7 mouse cellular contexts compared by ENCODE assay signal in the genomic region with DNA sequence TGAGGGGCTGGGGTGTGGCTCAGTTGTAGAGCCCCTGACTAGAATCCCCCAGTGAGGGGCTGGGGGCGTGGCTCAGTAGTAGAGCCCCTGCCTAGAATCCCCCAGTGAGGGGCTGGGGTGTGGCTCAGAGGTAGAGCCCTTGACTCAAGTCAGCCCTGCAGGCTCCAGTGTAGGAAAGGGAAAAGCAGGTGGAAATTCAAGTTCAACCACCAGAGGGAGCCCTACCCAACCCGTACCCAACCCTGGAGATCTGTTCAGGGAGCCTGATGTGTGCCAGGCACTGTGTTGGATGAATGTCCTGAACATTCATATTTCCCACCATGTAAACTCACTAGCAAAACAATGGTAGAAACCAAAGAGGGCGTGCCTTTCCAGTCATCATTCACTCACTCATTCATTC.
DNase-seq lines count a peak whose midpoint lies in the region; TF ChIP-seq lines count a peak whose summit lies in the region.

No protein-coding gene starts in this region.

- intact Hi-C loops in heart, postnatal 10 days (cut with DNase I) = loop anchor here (1.0 kb wide), 1 partner anchor 104 kb away; no protein-coding TSS in a partner anchor

- no peaks in the 10 kb centered on the region for H3K9me3 ChIP-seq in E14TG2a.4 (ENCODE audit: low read length)

- peak; percentile 48 for TF ChIP-seq CTCF in E14TG2a.4 (conservative IDR thresholded peaks at IDR 0.05; ENCODE audit: low read length)

- H3K36me3 ChIP-seq in E14TG2a.4 (ENCODE audit: insufficient read depth, low read length) = no peaks in the 10 kb centered on the region

- peaks cover 32% of the 10 kb centered on the region for H3K4me1 ChIP-seq in E14TG2a.4 (replicated peaks; ENCODE audit: low read depth, low read length)

- no peak overlapping the region for H3K4me3 ChIP-seq in E14TG2a.4 (replicated peaks; ENCODE audit: low read length)

- H3K27me3 ChIP-seq in E14TG2a.4 (ENCODE audit: insufficient read depth, low read length) = peaks cover 18% of the 10 kb centered on the region; the same call in 1 of the 2 replicates

- peak; percentile 73 to 92 for DNase-seq in adrenal gland, adult (ENCODE audit: inconsistent age in 2 of 2, low spot score in 1 of 2)
- DNase-seq in embryo, embryonic 10.5 days (ENCODE audit: low spot score) = peak; percentile 78
- DNase-seq in heart, postnatal 10 days = peak; percentile 77 to 86
- DNase-seq in layer of hippocampus, adult 18-20 months (ENCODE audit: low spot score in 2 of 2) = peak; percentile 61 to 88
- DNase-seq in lung, postnatal 4 days = peak; percentile 48 to 79
- peak; percentile 39 for DNase-seq in right cerebral cortex, postnatal 4 days
